Mouse (Mus musculus) hindbrain, embryonic 13.5 days (tissue): ENCODE data around the gene Pkm. TPM values are rescaled to one million over a fixed set of nuclear protein-coding genes. Genes with fewer than 3 reads are reported as not detected.
A peak's percentile ranks its signal among the peaks of the same experiment; 100 is the strongest.

ENCODE experiments used
- ATAC-seq: fragments of 200-750 bp; cut with Nextera tagmentation; 2 replicates; pipeline ENCODE4 v1.8.0; 2017; ENCODE audit warnings: moderate TSS enrichment; ENCODE audit not compliant: low FRiP score
- H3K27ac ChIP-seq: fragments of 300-500 bp; sonication (generic); 2 replicates; pipeline ENCODE4 v1.5.1; 2015; ENCODE audit warnings: inconsistent platforms, mild to moderate bottlenecking, moderate library complexity
- H3K27me3 ChIP-seq: fragments of 300-500 bp; sonication (generic); 2 replicates; pipeline ENCODE4 v1.6.1; 2015; ENCODE audit warnings: mild to moderate bottlenecking, inconsistent platforms
- H3K36me3 ChIP-seq: fragments of 300-500 bp; sonication (generic); 2 replicates; pipeline ENCODE4 v1.6.1; 2015; ENCODE audit warnings: mild to moderate bottlenecking, inconsistent platforms
- H3K4me1 ChIP-seq: fragments of 300-500 bp; sonication (generic); replicated peaks from 2 replicates; pipeline ENCODE4 v1.6.1; 2015; ENCODE audit warnings: inconsistent platforms
- H3K4me2 ChIP-seq: fragments of 300-500 bp; sonication (generic); 2 replicates; pipeline ENCODE4 v1.6.1; 2015; ENCODE audit warnings: inconsistent platforms, mild to moderate bottlenecking, moderate library complexity
- H3K4me3 ChIP-seq: fragments of 300-500 bp; sonication (generic); 2 replicates; pipeline ENCODE4 v1.5.1; 2015; ENCODE audit warnings: mild to moderate bottlenecking, inconsistent platforms
- H3K9ac ChIP-seq: fragments of 300-500 bp; sonication (generic); 2 replicates; pipeline ENCODE4 v1.6.1; 2015; ENCODE audit warnings: mild to moderate bottlenecking, inconsistent platforms
- H3K9me3 ChIP-seq: fragments of 300-500 bp; sonication (generic); 2 replicates; pipeline ENCODE4 v1.6.1; 2016; ENCODE audit warnings: inconsistent platforms
- WGBS: fragments of 180-500 bp; shearing (Covaris S2); methylation state at CpG from one replicate; pipeline ENCODE4 v1.1.7; 2015; 5-methylcytosine and 5-hydroxymethylcytosine counted together
- polyA plus RNA-seq: library from polyadenylated mRNA; unstranded; fragments of >200 nt; fragmentation: Nextera tagmentation; extraction: Ambion mirVana; gene quantifications from 2 replicates; pipeline ENCODE4 v1.2.1, GENCODE M21; 2015

Gene Pkm
- polyA plus RNA-seq = 1,130 and 1,207 TPM in 2 replicates

DNA sequence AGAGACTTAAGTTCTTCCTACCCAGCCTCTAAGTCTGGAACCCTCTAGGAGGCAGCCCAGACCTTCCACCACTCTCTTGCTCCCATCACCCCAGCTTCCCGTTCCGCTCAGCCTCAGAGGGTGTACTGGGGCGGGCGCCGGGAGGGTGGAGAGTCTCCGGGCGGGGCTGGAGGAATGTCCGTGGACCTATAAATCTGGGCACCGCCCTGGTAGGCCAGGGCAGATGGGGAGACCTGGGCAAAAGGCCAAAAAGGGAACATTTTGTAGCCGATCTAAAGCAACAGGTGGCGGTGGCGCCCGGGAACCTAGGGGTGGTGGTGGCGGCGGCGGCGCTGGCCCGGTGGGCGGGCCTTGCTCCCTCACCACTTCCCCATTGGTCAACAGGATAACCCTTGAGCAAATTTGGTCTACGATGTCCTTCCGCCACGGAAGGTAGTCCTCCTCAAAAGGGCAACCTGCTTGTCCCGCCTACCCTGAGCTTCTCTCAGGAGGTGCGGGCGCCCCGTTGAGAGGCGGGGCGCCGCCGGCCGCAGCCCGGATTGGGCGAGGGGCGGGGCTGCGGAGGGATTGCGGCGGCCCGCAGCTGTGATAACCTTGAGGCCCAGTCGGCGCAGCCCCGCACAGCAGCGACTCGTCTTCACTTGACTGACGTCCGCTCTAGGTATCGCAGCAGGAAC lies at the start of gene Pkm:
Gene Pkm (plus strand): TSS at position 411 of the 677 bp plus-strand sequence.
- Histone ChIP-seq H3K9ac (peak within 1 kb of the TSS; percentile 93), H3K4me1 (peaks cover 32% of the 10 kb centered on the region), H3K36me3 (peaks cover 6% of the 10 kb centered on the region), H3K9me3 (no peaks in the 10 kb centered on the region), H3K27me3 (no peaks in the 10 kb centered on the region), H3K4me2 (peak within 1 kb of the TSS; percentile 93), H3K4me3 (peak within 1 kb of the TSS; percentile 77), H3K27ac (peak within 1 kb of the TSS; percentile 99)
- ATAC-seq = peak; percentile 91
- WGBS = under 1% methylated on average over 46 of the region's 46 CpGs

DNA sequence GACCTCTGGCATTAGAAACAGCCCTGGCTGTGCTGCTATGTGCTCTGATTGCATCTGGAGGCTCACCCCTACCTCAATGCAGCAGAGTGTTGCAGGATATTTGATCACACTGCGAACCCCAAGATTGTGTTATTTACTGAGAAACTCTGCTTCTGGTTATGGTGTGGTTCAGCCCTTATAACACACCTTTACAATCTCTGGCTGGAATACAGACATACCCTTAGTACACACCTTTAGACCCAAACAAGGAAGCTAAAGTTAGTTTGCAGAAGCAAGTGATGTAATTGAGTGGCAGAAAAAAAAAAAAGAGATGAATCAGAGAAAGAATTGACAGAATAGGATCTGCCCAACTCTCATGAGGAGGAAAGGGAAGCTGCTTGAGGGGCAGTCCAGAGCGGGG lies 45.2 kb upstream of the Pkm start:
- Histone ChIP-seq H3K4me2 (no peak overlapping the region), H3K9me3 (no peaks in the 10 kb centered on the region), H3K9ac (no peak overlapping the region; the same call in 1 of the 2 replicates), H3K36me3 (peaks cover 12% of the 10 kb centered on the region), H3K4me3 (no peak overlapping the region), H3K27ac (no peak overlapping the region), H3K27me3 (no peaks in the 10 kb centered on the region), H3K4me1 (no peaks in the 10 kb centered on the region)
- no peak for ATAC-seq
- WGBS = 89% methylated on average over 2 of the region's 2 CpGs

DNA sequence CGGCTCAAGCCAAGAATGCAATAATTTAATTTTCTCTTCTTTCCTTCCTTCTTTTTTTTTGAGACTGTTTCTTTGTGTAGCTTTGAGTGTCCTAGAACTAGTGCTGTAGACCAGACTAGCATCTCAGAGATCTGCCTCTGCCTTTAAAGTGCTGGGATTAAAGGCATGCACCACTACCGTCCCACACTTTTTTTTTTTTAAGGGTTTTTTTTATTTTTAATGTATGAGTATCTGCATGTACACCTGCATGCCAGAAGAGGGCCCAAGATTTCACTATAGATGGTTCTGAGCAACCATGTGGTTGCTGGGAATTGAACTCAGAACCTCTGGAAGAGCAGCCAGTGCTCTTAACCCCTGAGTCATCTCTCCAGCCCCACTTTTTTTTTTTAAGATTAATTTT lies 40.4 kb upstream of the Pkm start:
- no peak overlapping the region for H3K9ac ChIP-seq
- 90% methylated on average over 2 of the region's 2 CpGs for WGBS
- no peak overlapping the region for H3K27ac ChIP-seq
- H3K4me1 ChIP-seq = peaks cover 36% of the 10 kb centered on the region
- H3K27me3 ChIP-seq = no peaks in the 10 kb centered on the region
- H3K9me3 ChIP-seq = no peaks in the 10 kb centered on the region
- no peaks in the 10 kb centered on the region for H3K36me3 ChIP-seq
- ATAC-seq = no peak
- no peak overlapping the region for H3K4me3 ChIP-seq
- no peak overlapping the region for H3K4me2 ChIP-seq

DNA sequence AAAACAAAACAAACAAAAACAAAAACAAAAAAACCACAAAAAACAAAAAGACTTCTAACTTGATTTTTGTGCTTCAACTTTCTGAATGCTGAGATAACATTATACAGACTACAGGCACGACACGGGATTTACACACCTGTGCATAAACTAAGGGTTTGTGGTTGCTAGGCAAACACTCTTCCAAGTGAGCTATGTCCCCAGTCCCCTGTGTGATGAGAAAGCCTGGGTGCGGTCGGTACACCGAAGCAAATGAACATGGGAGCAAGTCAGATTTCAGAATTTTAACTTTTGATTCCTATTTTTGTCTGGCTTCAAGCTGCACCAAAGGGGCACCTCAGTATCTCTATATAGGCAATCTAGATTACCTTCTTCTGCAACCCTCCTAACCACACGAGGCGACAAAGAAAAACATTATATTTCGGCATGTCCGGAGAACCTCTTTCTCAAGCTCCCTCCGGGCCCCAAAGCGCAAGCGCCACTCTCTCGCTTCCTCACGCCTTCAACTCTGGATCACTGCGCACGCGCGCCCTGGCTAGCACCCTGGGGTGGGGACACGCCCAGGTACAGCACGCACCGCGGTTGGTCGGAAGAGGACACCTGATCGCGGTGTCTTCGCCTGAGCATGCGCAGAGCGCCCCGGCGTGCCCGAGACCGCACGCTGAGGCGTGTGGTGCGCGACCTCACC lies 39.4 kb upstream of the Pkm start, which contains the start of gene Parp6:
Gene Parp6 (plus strand): TSS at position 663 of the 685 bp plus-strand sequence.
- WGBS = 1% methylated on average over 34 of the region's 36 CpGs
- peak; percentile 98 for ATAC-seq
- Histone ChIP-seq H3K4me1 (peaks cover 37% of the 10 kb centered on the region), H3K9ac (peak within 1 kb of the TSS; percentile 93), H3K36me3 (no peaks in the 10 kb centered on the region), H3K27me3 (no peaks in the 10 kb centered on the region), H3K4me2 (peak within 1 kb of the TSS; percentile 69), H3K9me3 (no peaks in the 10 kb centered on the region), H3K27ac (peak within 1 kb of the TSS; percentile 95), H3K4me3 (peak within 1 kb of the TSS; percentile 95)

DNA sequence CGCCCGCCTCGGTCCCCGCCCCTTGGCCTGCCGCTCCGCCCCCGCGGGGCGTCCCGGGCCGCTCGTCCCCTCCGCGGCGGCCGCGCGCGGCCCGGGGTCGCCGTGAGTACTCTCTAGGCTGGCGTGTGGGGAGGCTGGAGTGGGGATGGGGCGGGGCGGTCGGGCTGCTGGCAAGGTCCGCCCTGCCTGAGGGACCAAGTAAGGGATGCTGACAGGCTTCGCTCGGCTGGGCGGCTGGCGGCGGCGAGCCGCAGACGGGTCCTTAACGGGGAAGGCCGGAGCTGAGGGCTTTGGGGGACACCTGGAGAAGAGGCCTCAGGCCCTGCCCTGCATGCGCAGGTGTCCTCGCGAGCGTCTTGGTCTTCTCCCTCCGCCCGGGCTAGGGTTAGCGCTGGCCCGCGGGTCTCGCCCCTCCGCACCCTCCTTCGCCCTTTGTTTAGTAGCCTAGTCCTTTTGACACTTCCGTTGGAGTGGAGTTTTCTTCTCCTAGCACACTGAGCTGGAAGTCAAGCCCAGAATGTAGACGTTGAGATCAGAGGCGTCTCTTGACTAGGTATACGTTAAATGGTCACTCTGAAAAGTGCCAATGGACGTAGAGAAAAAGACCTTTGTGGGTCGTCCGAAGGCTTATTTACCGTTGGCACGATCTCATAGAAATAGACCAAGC lies 38.7 kb upstream of the Pkm start:
- under 1% methylated on average over 34 of the region's 58 CpGs for WGBS
- H3K4me1 ChIP-seq = peaks cover 37% of the 10 kb centered on the region
- peak; percentile 93; the same call in 1 of the 2 replicates for ATAC-seq
- peak overlapping the region; percentile 95 for H3K27ac ChIP-seq
- H3K27me3 ChIP-seq = no peaks in the 10 kb centered on the region
- peaks cover 7% of the 10 kb centered on the region for H3K36me3 ChIP-seq
- H3K4me2 ChIP-seq = peak overlapping the region; percentile 69
- peak overlapping the region; percentile 95 for H3K4me3 ChIP-seq
- no peaks in the 10 kb centered on the region for H3K9me3 ChIP-seq
- peak overlapping the region; percentile 93 for H3K9ac ChIP-seq

DNA sequence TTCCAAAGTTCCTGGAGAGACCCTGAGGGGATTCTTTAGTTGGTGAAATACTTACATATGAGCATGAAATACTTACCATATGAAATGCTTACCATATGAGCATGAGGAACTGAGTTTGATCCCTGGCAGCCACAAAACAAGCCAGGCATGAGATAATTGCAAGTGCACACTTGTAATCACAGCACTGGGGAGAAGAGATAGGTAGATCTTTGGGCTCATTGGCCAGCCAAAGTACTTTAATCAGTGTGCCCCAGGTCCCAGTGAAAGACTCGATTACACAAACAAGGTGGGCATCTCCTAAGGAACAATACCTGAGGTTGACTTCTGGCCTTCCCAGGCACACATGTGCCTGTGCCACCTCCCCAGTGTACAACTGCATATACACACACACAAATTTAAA lies 17.8 kb upstream of the Pkm start:
- ATAC-seq = no peak
- no peaks in the 10 kb centered on the region for H3K9me3 ChIP-seq
- H3K4me1 ChIP-seq = no peaks in the 10 kb centered on the region
- 91% methylated on average over 1 of the region's 1 CpGs for WGBS
- H3K9ac ChIP-seq = no peak overlapping the region
- H3K27me3 ChIP-seq = no peaks in the 10 kb centered on the region
- H3K27ac ChIP-seq = no peak overlapping the region
- no peak overlapping the region for H3K4me3 ChIP-seq
- H3K4me2 ChIP-seq = no peak overlapping the region
- H3K36me3 ChIP-seq = peaks cover 84% of the 10 kb centered on the region

DNA sequence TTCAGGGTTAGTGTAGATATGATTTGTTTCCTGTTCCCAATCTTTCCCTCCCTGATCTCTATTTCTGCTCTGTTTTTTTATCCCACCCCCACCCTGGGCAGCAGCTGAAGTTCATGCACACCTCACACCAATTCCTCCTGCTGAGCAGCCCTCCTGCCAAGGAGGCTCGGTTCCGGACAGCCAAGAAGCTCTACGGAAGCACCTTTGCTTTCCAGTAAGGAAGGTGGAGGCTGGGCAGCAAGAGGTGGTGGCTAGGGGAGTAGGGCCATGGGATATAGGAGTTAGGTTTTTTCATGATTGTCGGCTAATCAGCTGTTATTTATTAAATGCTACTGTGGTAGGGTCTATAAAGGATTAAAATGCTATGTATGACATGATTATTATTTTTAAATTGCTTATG lies 16.2 kb upstream of the Pkm start:
- ATAC-seq = no peak
- 91% methylated on average over 4 of the region's 4 CpGs for WGBS
- peaks cover 82% of the 10 kb centered on the region for H3K36me3 ChIP-seq
- no peak overlapping the region for H3K4me2 ChIP-seq
- no peak overlapping the region for H3K9ac ChIP-seq
- H3K4me1 ChIP-seq = no peaks in the 10 kb centered on the region
- H3K27me3 ChIP-seq = no peaks in the 10 kb centered on the region
- no peak overlapping the region for H3K4me3 ChIP-seq
- no peak overlapping the region for H3K27ac ChIP-seq
- H3K9me3 ChIP-seq = no peaks in the 10 kb centered on the region

DNA sequence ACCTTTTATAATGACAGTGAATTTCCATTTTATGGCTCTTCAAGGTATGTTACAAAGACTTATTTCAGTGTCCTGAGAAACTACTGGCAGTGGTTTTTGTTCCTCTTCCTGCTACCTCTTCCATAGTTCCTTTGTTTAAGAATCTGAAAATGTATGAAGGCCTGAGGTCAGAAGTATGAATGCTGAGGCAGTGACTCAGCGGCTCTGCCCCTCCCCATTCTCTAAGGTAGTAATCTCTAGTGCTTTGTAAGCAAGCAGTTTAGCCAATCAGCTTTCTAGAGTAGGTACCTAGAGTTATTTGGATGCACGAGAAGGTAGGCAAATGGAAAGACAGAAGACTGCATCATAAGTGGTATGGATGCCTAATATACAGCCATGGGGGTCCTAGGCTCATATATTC lies 14.8 kb upstream of the Pkm start:
- H3K9ac ChIP-seq = no peak overlapping the region
- no peaks in the 10 kb centered on the region for H3K9me3 ChIP-seq
- H3K27me3 ChIP-seq = no peaks in the 10 kb centered on the region
- no peak overlapping the region for H3K4me2 ChIP-seq
- 90% methylated on average over 2 of the region's 2 CpGs for WGBS
- H3K4me1 ChIP-seq = no peaks in the 10 kb centered on the region
- no peak for ATAC-seq
- no peak overlapping the region for H3K4me3 ChIP-seq
- H3K27ac ChIP-seq = no peak overlapping the region
- H3K36me3 ChIP-seq = peaks cover 76% of the 10 kb centered on the region

DNA sequence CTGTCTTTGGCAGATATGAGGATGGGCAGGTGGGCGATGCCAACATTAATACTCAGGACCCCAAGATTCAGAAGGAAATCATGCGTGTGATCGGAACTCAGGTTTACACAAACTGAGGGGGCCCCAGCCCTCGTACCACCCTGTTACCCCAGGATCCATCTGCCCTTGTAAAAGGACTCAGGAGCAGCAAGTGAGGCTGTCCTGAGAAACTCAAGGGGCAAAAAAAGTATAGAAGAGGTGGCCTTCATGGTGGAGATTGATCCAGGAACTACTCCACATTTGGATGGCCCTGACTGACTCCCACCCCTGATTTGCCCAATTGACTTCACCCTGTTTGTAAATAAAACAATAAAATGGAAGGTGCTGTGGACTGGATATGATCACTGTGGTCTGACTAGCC lies 6.3 kb upstream of the Pkm start:
- ATAC-seq = no peak
- Histone ChIP-seq H3K4me3 (no peak overlapping the region), H3K9me3 (no peaks in the 10 kb centered on the region), H3K36me3 (peaks cover 60% of the 10 kb centered on the region), H3K4me2 (no peak overlapping the region), H3K9ac (no peak overlapping the region), H3K27ac (no peak overlapping the region), H3K27me3 (no peaks in the 10 kb centered on the region), H3K4me1 (no peaks in the 10 kb centered on the region)
- WGBS = 98% methylated on average over 4 of the region's 4 CpGs

DNA sequence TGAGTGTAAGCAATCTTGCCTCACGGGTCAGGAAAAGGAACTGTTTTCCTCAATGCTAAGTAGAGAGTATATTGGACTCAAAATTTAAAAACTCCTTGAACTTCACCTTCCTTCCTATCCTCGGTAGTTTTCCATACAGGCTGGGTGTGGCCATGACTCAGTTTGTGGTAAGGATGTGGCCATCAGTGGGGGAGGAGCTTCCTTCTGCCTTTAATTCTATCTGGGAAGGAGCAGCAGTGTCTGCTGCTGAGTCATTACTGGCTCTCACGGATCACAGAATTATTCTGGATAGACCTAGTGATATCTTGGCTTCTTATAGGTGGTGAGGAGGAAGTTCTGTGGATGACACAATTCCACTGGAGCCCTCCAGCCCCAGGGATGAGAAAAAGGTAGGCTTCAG lies 2.8 kb upstream of the Pkm start:
- H3K27ac ChIP-seq = no peak overlapping the region
- no peaks in the 10 kb centered on the region for H3K9me3 ChIP-seq
- H3K4me2 ChIP-seq = no peak overlapping the region
- no peaks in the 10 kb centered on the region for H3K27me3 ChIP-seq
- H3K36me3 ChIP-seq = peaks cover 34% of the 10 kb centered on the region
- no peak overlapping the region for H3K9ac ChIP-seq
- ATAC-seq = no peak
- H3K4me1 ChIP-seq = peaks cover 5% of the 10 kb centered on the region
- 37% methylated on average over 3 of the region's 3 CpGs for WGBS
- no peak overlapping the region for H3K4me3 ChIP-seq

DNA sequence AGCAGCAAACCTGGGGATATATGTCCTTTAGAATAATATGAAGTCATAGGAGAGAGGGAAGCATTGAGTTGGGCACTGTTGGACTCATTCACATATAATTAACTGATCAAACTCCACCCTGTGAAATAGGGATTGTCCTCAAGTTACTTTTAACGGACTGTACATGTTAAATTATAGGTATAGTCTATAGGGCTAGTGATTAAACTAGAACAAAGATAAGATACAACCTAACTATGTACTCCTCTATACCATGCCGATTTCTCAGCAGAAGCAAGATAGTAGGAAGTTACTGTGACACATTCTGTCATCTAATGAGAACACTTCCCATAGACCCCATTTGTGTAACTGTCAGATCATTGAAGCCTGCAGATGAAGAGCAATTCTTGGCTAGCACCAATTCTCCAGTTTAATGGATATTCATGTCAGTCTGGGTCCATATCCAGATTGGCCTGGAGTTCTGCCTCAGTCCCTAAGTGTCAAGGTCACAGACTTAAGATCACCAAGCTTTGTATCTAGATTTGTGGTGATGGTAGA lies 1.7 kb upstream of the Pkm start:
- 99% methylated on average over 2 of the region's 2 CpGs for WGBS
- no peaks in the 10 kb centered on the region for H3K27me3 ChIP-seq
- no peak overlapping the region for H3K27ac ChIP-seq
- no peak overlapping the region for H3K4me3 ChIP-seq
- H3K9ac ChIP-seq = no peak overlapping the region
- no peak for ATAC-seq
- H3K9me3 ChIP-seq = no peaks in the 10 kb centered on the region
- H3K4me2 ChIP-seq = no peak overlapping the region
- peaks cover 16% of the 10 kb centered on the region for H3K4me1 ChIP-seq
- H3K36me3 ChIP-seq = peaks cover 22% of the 10 kb centered on the region
